Mouse (Mus musculus): ENCODE results near the gene Gpbp1l1.

GRCm38 (mm10) chr4:116627722-116628662 lies 70.5 kb downstream of the Gpbp1l1 start, which contains the start of gene Nasp:
- TF ChIP-seq CTCF (IDR thresholded peaks at IDR 0.05; ENCODE audit: insufficient read depth, low read length) (no peak), POLR2A (IDR thresholded peaks at IDR 0.05; ENCODE audit: borderline replicate concordance, extremely low read depth, low read depth, low read length) (no peak)
